Mouse (Mus musculus) c-Kit-positive CD71-negative TER-119-negative erythroid progenitor cells, embryonic 14.5 days (primary cell): ENCODE measurements around the gene Gtf2i.

Experiments
- DNase-seq: peaks from one replicate; pipeline ENCODE4 v3.0.0-alpha.2; 2013; ENCODE audit warnings: low read depth

Gtf2i gene

DNA sequence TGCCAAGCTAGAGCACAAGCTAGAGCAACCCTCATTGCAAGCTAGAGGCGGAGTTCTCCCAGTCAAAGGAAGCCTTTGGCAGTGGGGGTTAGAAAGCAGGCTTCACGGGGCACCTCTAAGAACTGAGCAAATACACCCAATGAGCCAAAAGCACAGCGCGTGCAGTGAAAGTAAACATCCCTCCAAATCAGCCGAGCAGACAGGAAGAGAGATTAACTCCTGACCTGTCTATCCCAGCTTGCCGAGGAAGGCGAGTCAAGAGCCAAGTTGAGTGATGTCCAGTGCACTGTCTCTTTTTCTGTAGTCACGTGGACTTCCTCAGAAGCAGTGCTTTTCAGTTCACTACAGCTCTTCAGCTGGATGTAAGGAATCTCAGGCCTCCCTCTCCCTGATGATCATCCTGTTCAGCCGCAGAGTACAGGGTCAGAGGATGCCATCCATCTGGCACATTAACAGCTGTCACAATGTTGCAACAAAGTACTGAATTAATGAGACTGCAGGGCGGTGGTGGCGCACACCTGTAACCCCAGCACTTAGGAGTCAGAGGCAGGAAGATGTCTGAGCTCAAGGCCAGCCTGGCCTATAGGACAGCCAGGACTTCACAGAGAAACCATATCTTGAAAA, 104.5 kb downstream of the Gtf2i start:
- no peak for DNase-seq

GRCm38 (mm10) chr5:134206721-134207120, 107.8 kb downstream of the Gtf2i start:
- DNase-seq: no peak

GRCm38 (mm10) chr5:134193664-134194063, 120.9 kb downstream of the Gtf2i start:
- DNase-seq: no peak

DNA sequence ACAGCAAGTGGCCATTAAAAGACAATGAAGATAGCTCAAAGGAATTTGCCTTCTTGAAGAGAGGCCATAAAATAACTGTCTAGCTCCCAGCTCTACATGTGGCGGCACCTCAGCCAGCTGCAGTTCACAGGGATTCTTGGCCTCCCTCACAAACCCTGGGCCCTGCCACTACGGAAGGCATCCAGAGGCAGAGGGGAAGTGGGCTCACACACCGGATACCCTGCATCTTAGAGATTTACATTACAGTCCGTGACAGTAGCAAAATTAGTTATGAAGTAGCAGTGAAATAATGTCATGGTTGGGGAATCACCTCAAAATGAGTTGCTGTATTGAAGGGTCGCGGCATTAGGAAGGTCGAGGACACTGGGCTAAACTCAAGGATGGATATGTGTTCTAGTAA, 126.0 kb downstream of the Gtf2i start:
- no peak for DNase-seq
